Mouse (Mus musculus): ENCODE measurements around the gene D630036H23Rik.

- no peak for TF ChIP-seq TAL1 (conservative IDR thresholded peaks at IDR 0.05; ENCODE audit: low read depth, low read length)
- no peak for TF ChIP-seq CTCF (IDR thresholded peaks at IDR 0.05; ENCODE audit: low read depth, low read length)
- no peak for TF ChIP-seq GATA1 (IDR thresholded peaks at IDR 0.05; ENCODE audit: borderline replicate concordance, low read length)
These were observed 41.7 kb upstream of the D630036H23Rik start for GRCm38 (mm10) chr12:36423677-36424076.
